Mouse (Mus musculus): ENCODE measurements around the gene Foxp1.

- TF ChIP-seq CTCF (IDR thresholded peaks at IDR 0.05; ENCODE audit: extremely low read depth, insufficient read depth, insufficient read length, insufficient replicate concordance) = no peak
- TF ChIP-seq POLR2A (IDR thresholded peaks at IDR 0.05; ENCODE audit: low read depth, low read length) = no peak
Measured at GRCm38 (mm10) chr6:99408880-99409279, 113.6 kb downstream of the Foxp1 start.
